Mouse (Mus musculus) lung, postnatal 0 days (tissue): Measurements from ENCODE around the gene Susd6. TPM values are rescaled to one million over a fixed set of nuclear protein-coding genes. Genes with fewer than 3 reads are reported as not detected.

Source experiments
- ATAC-seq: fragments of 200-750 bp; cut with Nextera tagmentation; 2 replicates; pipeline ENCODE4 v1.8.0; 2017; ENCODE audit warnings: moderate library complexity
- DNase-seq: peaks from one replicate; pipeline ENCODE4 v3.0.0-alpha.2; 2016; ENCODE audit warnings: low spot score
- H3K27ac ChIP-seq: fragments of 300-500 bp; sonication (generic); 2 replicates; pipeline ENCODE4 v1.5.1; 2014; ENCODE audit warnings: antibody characterized with exemption, mild to moderate bottlenecking, low read length, mixed read lengths
- H3K27me3 ChIP-seq: fragments of 300-500 bp; sonication (generic); replicated peaks from 2 replicates; pipeline ENCODE4 v1.6.1; 2014; ENCODE audit warnings: low read length, mixed read lengths; ENCODE audit not compliant: insufficient read depth
- H3K36me3 ChIP-seq: fragments of 300-500 bp; sonication (generic); 2 replicates; pipeline ENCODE4 v1.6.1; 2014; ENCODE audit warnings: low read length, mixed read lengths; ENCODE audit not compliant: insufficient read depth
- H3K4me1 ChIP-seq: fragments of 300-500 bp; sonication (generic); 2 replicates; pipeline ENCODE4 v1.6.1; 2014; ENCODE audit warnings: antibody characterized with exemption, low read depth, low read length, mixed read lengths; ENCODE audit not compliant: insufficient read depth
- H3K4me2 ChIP-seq: fragments of 300-500 bp; sonication (generic); replicated peaks from 2 replicates; pipeline ENCODE4 v1.6.1; 2014; ENCODE audit warnings: low read depth, mild to moderate bottlenecking, low read length, moderate library complexity, mixed read lengths
- H3K4me3 ChIP-seq: fragments of 300-500 bp; sonication (generic); 2 replicates; pipeline ENCODE4 v1.5.1; 2014; ENCODE audit warnings: low read depth, low read length
- H3K9ac ChIP-seq: fragments of 300-500 bp; sonication (generic); replicated peaks from 2 replicates; pipeline ENCODE4 v1.6.1; 2014; ENCODE audit warnings: low read depth, mild to moderate bottlenecking
- H3K9me3 ChIP-seq: fragments of 300-500 bp; sonication (generic); 2 replicates; pipeline ENCODE4 v1.6.1; 2016; ENCODE audit warnings: low read length, mixed read lengths
- CTCF ChIP-seq: IDR thresholded peaks from 2 replicates; pipeline ENCODE4 v1.5.1; 2016; ENCODE audit warnings: antibody characterized with exemption, mild to moderate bottlenecking
- EP300 ChIP-seq: IDR thresholded peaks from 2 replicates; pipeline ENCODE4 v1.6.1; 2016; ENCODE audit warnings: antibody characterized with exemption, mild to moderate bottlenecking, control low read depth
- WGBS: fragments of 180-500 bp; shearing (Covaris S2); extraction: QIAGEN DNeasy Blood & Tissue Kit; methylation state at CpG from one replicate; pipeline ENCODE4 v1.1.7; 2014; 5-methylcytosine and 5-hydroxymethylcytosine counted together
- polyA plus RNA-seq: library from polyadenylated mRNA; unstranded; fragments of >200 nt; fragmentation: Nextera tagmentation; extraction: Ambion mirVana; gene quantifications from 2 replicates; pipeline ENCODE4 v1.2.1, GENCODE M21; 2015

Gene Susd6
- polyA plus RNA-seq, 1 experiment from 2014 or later, result 26.5 TPM

DNA sequence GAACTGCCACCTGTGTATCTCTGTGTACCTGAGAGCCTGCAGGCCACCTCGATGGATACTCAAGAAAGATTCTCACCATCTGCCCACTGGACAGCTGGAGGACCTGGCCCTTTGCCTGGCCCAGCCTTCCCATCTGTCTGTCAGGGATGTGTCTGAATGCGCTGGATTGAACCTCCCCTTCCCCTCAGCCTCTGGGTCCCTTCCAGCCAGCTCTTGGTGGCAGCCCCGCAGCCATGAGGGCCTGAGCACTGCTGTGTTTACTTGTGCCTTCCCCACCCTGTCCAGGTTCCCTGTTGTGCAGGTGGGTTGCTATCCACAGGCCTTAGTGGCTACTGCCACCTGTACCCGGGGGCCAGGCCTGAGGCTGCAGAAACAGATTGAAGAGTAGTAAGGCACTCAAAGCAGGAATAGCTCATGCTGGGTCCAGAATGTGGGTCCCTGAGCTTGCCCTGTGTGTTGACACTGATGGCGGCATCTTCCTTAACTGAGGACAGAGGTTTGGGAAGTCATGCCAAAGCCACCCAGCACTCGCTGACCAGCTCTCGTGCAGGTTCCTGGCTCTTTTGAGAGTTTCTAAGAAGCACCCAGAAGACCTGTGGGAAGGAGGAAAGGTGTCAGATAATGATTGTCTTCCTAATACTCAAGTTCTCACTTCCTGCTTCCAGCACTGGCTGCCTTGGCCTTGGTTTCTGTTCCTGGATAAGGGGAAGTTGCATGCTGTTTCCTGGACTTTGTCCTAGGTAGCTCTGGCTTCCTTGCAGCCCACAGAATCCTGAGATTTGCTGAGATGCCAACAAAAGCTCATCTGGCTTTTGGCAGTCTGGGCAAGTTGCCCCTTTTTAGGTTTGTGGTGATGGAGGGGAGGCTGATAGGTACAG, 87.1 kb downstream of the Susd6 start:
- TF ChIP-seq CTCF (no peak), EP300 (no peak)
- ATAC-seq, result no peak; the same call in 1 of the 2 replicates
- WGBS, result 65% methylated on average over 7 of the region's 7 CpGs

GRCm38 (mm10) chr12:80878093-80878430, 87.8 kb downstream of the Susd6 start:
- Histone ChIP-seq H3K27me3 (no peaks in the 10 kb centered on the region), H3K4me2 (no peak overlapping the region), H3K36me3 (peaks cover 27% of the 10 kb centered on the region), H3K9ac (no peak overlapping the region), H3K27ac (no peak overlapping the region), H3K4me3 (no peak overlapping the region), H3K4me1 (0 out of 2 replicates have a peak, but pooled peaks cover 3% of the 10 kb centered on the region), H3K9me3 (no peaks in the 10 kb centered on the region)
- TF ChIP-seq EP300 (no peak), CTCF (no peak)
- ATAC-seq (no peak), DNase-seq (no peak)
- WGBS, result 72% methylated on average over 6 of the region's 6 CpGs

More for the DNA sequence above, 87.1 kb downstream of the Susd6 start:
- H3K4me2 ChIP-seq, result no peak overlapping the region
- H3K27ac ChIP-seq, result no peak overlapping the region; the same call in 1 of the 2 replicates
- no peak overlapping the region for H3K9ac ChIP-seq
- H3K9me3 ChIP-seq, result no peaks in the 10 kb centered on the region
- H3K36me3 ChIP-seq, result peaks cover 34% of the 10 kb centered on the region
- DNase-seq, result no peak
- no peaks in the 10 kb centered on the region for H3K27me3 ChIP-seq
- H3K4me3 ChIP-seq, result no peak overlapping the region
- 0 out of 2 replicates have a peak, but pooled peaks cover 3% of the 10 kb centered on the region for H3K4me1 ChIP-seq

DNA sequence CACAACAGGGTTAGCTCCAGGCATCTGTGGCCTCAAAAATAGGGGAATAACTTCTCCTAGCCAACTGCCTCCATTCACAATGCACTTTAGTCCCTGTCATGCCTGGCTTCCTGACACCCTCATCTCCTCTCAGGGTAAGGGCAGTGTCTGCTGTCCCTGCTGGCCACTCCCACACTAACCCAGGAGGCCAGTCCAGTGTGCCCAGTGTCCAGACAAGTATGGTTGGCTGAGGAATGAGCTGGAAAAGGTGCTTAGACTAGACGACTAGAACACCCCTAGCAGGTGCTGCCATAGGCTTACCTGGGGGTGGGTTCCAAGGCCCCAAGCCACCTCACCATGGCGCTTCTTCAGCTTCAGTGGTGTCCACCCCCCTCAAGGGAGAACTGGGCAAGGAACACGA, 88.3 kb downstream of the Susd6 start:
- no peaks in the 10 kb centered on the region for H3K27me3 ChIP-seq
- peaks cover 25% of the 10 kb centered on the region for H3K36me3 ChIP-seq
- DNase-seq (no peak), ATAC-seq (no peak)
- H3K27ac ChIP-seq, result 0 out of 2 replicates have a peak overlapping the region, but pooled peaks have one; percentile 38
- H3K9ac ChIP-seq, result no peak overlapping the region
- no peak overlapping the region for H3K4me3 ChIP-seq
- no peak overlapping the region for H3K4me2 ChIP-seq
- H3K9me3 ChIP-seq, result no peaks in the 10 kb centered on the region
- WGBS, result 73% methylated on average over 3 of the region's 3 CpGs
- 0 out of 2 replicates have a peak, but pooled peaks cover 3% of the 10 kb centered on the region for H3K4me1 ChIP-seq
- TF ChIP-seq EP300, result no peak
- no peak for TF ChIP-seq CTCF

GRCm38 (mm10) chr12:80879267-80879666, 89.0 kb downstream of the Susd6 start:
- ATAC-seq (no peak), DNase-seq (no peak)
- Histone ChIP-seq H3K4me3 (no peak overlapping the region), H3K27me3 (no peaks in the 10 kb centered on the region), H3K9ac (no peak overlapping the region), H3K36me3 (peaks cover 19% of the 10 kb centered on the region), H3K4me2 (no peak overlapping the region), H3K9me3 (no peaks in the 10 kb centered on the region), H3K27ac (peak overlapping the region; percentile 38; the same call in 1 of the 2 replicates), H3K4me1 (0 out of 2 replicates have a peak, but pooled peaks cover 3% of the 10 kb centered on the region)
- 57% methylated on average over 4 of the region's 4 CpGs for WGBS
- TF ChIP-seq CTCF (no peak), EP300 (no peak)

DNA sequence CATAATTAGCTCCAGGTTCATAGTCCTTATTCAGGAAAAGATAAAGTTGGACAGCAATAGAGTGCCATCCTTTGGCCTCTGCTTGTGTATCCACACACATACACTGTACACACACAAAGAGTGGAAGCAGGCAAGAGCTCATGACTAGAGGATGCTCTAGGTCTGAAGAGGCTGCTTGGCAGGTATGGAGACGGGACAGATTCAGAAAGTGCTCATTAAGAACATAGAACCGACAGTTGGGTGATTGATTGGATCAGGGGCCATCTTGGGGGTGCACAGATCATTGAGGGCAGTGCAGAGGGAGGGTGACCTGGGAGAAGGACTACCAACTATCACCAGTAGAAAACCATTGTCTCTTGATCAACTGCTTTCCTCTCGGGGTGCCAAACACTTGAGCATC, 90.8 kb downstream of the Susd6 start:
- ATAC-seq (no peak), DNase-seq (no peak)
- no peak overlapping the region for H3K9ac ChIP-seq
- H3K9me3 ChIP-seq, result no peaks in the 10 kb centered on the region
- H3K27me3 ChIP-seq, result no peaks in the 10 kb centered on the region
- H3K27ac ChIP-seq, result no peak overlapping the region
- H3K4me2 ChIP-seq, result no peak overlapping the region
- H3K36me3 ChIP-seq, result peaks cover 14% of the 10 kb centered on the region; the same call in 1 of the 2 replicates
- TF ChIP-seq CTCF, result no peak
- TF ChIP-seq EP300, result no peak
- H3K4me3 ChIP-seq, result no peak overlapping the region
- 87% methylated on average over 3 of the region's 3 CpGs for WGBS
- 0 out of 2 replicates have a peak, but pooled peaks cover 3% of the 10 kb centered on the region for H3K4me1 ChIP-seq

GRCm38 (mm10) chr12:80883278-80883677, 93.0 kb downstream of the Susd6 start:
- H3K27ac ChIP-seq, result no peak overlapping the region
- no peak overlapping the region for H3K4me2 ChIP-seq
- TF ChIP-seq CTCF, result no peak
- TF ChIP-seq EP300, result no peak
- no peaks in the 10 kb centered on the region for H3K27me3 ChIP-seq
- no peaks in the 10 kb centered on the region for H3K9me3 ChIP-seq
- no peak overlapping the region for H3K9ac ChIP-seq
- no peak overlapping the region for H3K4me3 ChIP-seq
- WGBS, result 89% methylated on average over 2 of the region's 3 CpGs
- no peaks in the 10 kb centered on the region for H3K4me1 ChIP-seq
- DNase-seq (no peak), ATAC-seq (no peak)
- H3K36me3 ChIP-seq, result peaks cover 6% of the 10 kb centered on the region; the same call in 1 of the 2 replicates
